Mouse (Mus musculus) spleen, adult 2 months (tissue): ENCODE results near the gene D8Ertd738e.

ENCODE experiments used
- CTCF ChIP-seq: fragments of 200-500 bp; IDR thresholded peaks from 2 replicates; pipeline ENCODE4 v1.5.1; 2011; ENCODE audit warnings: mild to moderate bottlenecking, inconsistent platforms; ENCODE audit not compliant: insufficient read depth, insufficient read length, insufficient replicate concordance; ENCODE audit errors: extremely low read depth
- POLR2A ChIP-seq: fragments of 200-500 bp; IDR thresholded peaks from 2 replicates; pipeline ENCODE4 v1.6.1; 2011; ENCODE audit warnings: low read depth, low read length, inconsistent platforms

- no peak for TF ChIP-seq CTCF
- peak; percentile 25; the same call in 1 of the 2 replicates for TF ChIP-seq POLR2A
Observed at GRCm38 (mm10) chr8:84236998-84237473, 12.5 kb downstream of the D8Ertd738e start, which contains the start of gene Zswim4.
